Mouse (Mus musculus): ENCODE measurements at regions not wholly inside any gene's neighbourhood (a gene's known extent, or its start where the extent isn't known, plus 50 kb on each side); places are given as distances from the start of the nearest gene placed in this dataset.

GRCm38 (mm10) chr9:50413514-50414335 is 69.0 kb upstream of the Rpl10-ps3 start:
- TF ChIP-seq CTCF (IDR thresholded peaks at IDR 0.05; ENCODE audit: insufficient read depth, low read length) (no peak), POLR2A (IDR thresholded peaks at IDR 0.05; ENCODE audit: borderline replicate concordance, extremely low read depth, low read depth, low read length) (no peak)
